Mouse (Mus musculus) left cerebral cortex, adult 2 months (tissue): ENCODE results near the gene C2cd5. TPM values are rescaled to one million over a fixed set of nuclear protein-coding genes. Genes with fewer than 3 reads are reported as not detected.

ENCODE experiments used
- DNase-seq, 2 experiments: peaks; one replicate each; pipeline ENCODE4 v3.0.0; 2021 to 2022; ENCODE audit warnings: low spot score in 2 of 2, mixed read lengths in 1 of 2; ENCODE audit errors: extremely low spot score in 1 of 2
- H3K27ac ChIP-seq: fragments of 200-600 bp; 2 replicates; pipeline ENCODE4 v1.8.1; 2022
- H3K4me3 ChIP-seq: fragments of 200-600 bp; 2 replicates; pipeline ENCODE4 v1.8.1; 2022
- CTCF ChIP-seq: fragments of 200-600 bp; IDR thresholded peaks from 2 replicates; pipeline ENCODE4 v1.8.1; 2022; ENCODE audit warnings: antibody characterized with exemption, mild to moderate bottlenecking, moderate library complexity
- intact Hi-C: fragments of 180-260 bp; cut with DNase I; formaldehyde crosslinking; loops from one replicate; pipeline ENCODE4 v1.15.1; 2025
- total RNA-seq, 2 experiments: library from RNA; stranded (reverse); gene quantifications; 2 replicates each; pipeline ENCODE4 v1.2.3; 2021

Gene C2cd5
- total RNA-seq, 2 experiments from 2014 or later = 103 to 104 TPM

DNA sequence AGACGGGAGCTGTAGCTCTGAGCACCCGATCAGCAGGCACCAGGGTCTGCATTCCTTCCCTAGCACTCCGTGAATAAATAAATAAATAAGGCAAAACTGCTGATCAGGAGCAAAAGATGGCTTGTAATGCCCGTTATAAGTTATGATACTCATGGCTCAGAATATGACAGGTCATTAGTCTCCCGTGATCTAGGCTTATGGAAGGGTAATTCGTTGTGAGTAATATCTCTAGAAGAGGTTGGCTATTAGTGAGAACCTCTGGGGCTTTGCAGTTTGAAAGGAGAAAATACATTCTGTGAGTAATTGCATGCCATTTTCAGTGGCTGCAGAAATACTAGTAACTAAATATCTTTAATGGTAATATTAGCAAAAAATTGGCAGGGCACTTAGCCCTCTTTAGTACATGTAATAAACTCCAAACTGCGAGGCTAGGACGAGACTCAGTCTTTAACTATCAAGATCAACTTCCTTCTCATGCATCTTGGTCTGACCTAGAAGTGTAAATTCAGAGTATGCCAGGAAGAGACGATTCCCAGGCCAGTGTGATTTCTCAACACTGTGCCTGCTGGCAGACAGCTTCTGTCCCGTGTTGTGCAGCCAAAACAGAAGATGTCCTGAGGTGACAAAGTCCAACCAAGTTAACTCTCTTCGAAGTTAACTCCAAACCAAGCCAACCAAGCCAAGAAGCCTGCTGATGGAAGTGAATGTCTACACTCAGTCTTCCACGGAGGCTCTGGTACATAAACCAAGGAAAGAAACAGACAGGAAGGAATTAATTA lies 101.5 kb downstream of the C2cd5 start:
- TF ChIP-seq CTCF = no peak
- no peak for DNase-seq
- intact Hi-C loops = no loop called here
- Histone ChIP-seq H3K4me3 (no peak overlapping the region), H3K27ac (no peak overlapping the region)

DNA sequence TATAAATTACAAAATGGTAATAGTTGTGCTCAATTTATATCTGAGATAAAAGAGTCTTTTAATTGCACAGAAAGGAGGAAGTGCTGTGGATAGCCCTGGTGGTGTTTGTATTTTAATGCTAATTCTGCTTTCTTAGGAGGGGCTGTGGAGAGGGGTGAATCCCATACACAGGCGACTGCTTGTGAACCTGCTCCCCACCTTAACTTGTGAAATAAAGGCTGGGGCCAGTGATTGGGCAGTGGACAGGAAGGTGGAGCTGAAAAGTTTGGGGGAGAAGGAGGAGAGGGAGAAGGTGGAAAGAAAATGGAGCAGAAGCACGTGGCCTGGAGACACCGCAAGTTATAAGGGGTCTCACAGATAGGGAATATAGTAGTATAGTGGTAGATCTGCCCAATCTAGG lies 103.1 kb downstream of the C2cd5 start:
- intact Hi-C loops = no loop called here
- TF ChIP-seq CTCF = no peak
- DNase-seq = no peak
- no peak overlapping the region for H3K27ac ChIP-seq
- no peak overlapping the region for H3K4me3 ChIP-seq

DNA sequence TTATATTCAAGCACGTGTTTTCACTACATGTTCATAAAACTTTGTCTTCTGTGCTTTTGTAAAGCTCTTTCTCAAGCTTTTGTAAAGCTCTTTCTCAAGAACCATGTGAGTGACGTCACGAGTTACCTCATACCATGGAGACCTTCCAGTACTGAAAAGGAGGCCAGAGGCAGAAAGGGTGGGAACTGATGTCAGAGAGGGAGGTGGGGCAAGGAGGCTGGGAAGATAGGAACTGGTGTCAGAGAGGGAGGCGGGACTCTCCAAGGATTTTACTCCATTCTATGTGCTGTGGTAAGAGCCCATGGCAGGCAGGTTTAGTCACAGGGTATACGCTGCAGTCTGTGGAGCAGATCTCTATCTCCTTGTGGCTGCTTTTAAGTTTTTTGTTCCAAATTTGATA lies 104.4 kb downstream of the C2cd5 start:
- Histone ChIP-seq H3K4me3 (no peak overlapping the region), H3K27ac (no peak overlapping the region)
- DNase-seq = no peak
- TF ChIP-seq CTCF = no peak
- intact Hi-C loops = no loop called here

DNA sequence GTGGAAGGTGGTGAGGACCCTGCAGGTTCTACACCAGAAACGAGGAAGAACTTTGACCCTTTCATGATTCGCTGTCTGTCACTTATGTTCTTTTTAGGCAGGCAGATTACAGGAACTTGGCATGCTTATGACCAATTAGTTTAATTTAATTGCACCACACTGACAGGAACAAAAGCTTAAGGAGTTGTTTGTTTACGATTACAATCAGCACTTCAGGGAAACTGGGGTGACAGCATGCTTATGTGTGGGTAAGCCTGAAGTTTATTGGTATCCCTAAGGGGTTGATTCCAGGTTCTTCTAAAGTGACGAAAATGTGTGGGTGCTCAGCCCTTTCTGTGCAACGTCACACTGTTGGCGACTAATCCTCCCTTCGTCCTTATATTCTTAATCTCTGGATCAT lies 105.1 kb downstream of the C2cd5 start:
- no peak for TF ChIP-seq CTCF

DNA sequence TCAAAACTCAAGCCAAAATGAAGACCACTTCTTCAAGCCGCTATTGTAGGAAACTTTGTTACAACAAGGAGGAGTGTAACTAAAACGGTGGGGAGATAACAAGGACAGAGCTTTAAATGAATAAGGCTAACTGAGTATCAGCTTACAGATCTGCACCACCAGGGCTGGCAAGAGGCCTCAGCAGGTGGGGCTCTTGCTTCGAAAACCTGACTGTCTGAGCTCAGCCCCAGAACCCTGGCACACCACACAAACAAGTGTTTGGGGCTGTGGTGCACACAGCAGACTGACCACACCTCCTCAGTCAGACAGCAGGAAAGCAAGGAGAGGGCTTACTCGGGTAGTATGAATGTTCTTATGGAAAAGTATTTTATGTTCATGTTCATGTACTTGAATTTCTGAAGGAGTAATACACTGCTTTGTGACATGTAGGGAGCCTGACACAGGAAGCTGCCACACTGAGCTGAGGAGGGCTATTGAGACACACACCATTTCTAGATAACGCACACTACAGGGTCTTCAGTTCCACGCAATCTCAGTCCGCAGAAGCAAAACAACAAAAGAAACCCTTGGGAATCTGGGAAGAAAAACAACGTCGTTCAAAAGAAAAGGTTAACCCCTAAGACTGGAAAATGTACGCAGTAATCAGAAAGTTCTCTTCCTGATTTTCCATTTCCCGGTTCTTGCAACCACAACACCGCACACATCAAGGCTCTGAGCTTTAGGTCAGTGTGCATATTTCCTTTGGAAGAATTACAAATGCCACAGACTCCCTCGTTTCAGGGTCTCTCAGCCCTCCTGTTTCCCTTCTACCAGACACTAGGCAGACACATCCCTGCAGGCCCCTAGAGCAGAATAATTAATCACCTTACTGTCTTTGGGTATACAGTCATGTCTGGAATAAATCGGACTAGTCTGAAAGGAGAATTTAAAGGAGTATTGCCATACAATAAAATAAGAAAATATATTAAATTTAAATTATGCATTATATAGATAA lies 105.9 kb downstream of the C2cd5 start:
- Histone ChIP-seq H3K27ac (no peak overlapping the region), H3K4me3 (no peak overlapping the region)
- DNase-seq = no peak
- TF ChIP-seq CTCF = no peak
- intact Hi-C loops = no loop called here

More for the DNA sequence above, 105.1 kb downstream of the C2cd5 start:
- intact Hi-C loops = no loop called here
- Histone ChIP-seq H3K27ac (no peak overlapping the region), H3K4me3 (no peak overlapping the region)
- no peak for DNase-seq

DNA sequence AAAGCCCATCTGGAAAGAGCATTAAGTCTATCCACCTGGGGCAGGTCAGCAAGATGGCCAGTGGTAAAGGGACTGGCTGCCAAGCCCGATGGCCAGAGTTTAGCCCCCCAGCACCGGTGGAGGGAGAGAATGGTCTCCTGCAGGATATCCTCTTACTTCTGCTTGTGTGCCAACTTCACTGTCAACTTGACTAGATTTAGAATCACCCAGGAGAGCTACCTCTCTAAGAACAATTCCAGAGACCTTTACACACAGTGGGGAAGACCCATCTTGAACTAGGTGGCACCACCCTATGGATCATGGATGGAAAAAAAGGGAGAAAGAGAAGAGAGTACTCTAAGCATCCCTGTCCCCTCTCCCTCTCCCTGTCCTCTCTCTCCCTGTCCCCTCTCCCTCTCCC lies 107.0 kb downstream of the C2cd5 start:
- no peak overlapping the region for H3K27ac ChIP-seq
- intact Hi-C loops = no loop called here
- no peak for TF ChIP-seq CTCF
- DNase-seq = no peak
- H3K4me3 ChIP-seq = no peak overlapping the region

DNA sequence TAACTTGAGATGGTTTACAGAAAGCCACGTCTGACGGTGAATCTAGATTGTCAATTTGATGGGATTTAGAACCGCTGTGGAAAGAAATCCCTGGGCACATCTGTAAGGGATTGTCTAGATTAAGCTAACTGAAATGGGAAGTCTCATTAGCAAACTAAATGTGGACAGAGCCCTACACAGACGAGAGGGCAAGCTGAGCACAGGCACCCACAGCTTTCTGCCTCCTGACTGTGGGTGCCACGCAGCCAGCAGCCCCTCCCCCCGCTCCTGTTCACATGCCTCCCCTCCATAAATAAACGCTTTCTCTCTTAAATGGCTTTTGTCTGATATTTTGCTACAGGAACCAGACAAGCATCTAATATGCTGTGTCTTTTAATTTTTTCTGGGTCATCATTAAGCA lies 107.8 kb downstream of the C2cd5 start:
- Histone ChIP-seq H3K4me3 (no peak overlapping the region), H3K27ac (no peak overlapping the region)
- no peak for DNase-seq
- no peak for TF ChIP-seq CTCF
- intact Hi-C loops = no loop called here

DNA sequence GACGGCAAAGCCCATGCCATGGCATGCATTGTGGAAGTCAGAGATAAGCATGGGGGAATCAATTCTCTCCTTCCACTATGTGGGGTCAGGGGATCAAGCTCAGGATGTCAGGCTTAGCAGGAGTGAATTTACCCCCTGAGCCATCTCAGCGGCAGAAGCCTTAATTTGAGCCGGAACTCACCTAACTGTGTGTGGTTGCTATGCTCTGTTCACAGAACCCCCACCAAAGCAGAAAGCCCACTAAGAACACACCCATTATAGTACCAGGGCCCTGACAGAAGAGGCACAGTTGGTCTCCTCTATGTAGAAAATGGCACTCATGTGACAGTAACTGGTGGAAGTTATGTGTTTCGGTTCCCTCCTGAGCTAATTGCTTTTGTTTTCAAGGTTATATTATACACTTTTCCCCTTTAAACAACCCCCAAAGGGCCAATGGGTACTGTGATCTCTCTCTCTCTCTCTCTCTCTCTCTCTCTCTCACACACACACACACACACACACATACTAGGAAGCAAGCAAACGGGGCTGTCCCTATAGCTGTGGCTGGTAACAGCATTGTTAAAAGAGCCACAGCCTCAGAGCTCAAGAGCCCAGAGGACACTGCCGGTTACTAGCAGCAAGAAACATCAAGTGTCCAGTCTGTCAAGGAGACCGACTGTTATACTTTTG lies 108.4 kb downstream of the C2cd5 start:
- DNase-seq = no peak
- intact Hi-C loops = no loop called here
- no peak overlapping the region for H3K4me3 ChIP-seq
- no peak for TF ChIP-seq CTCF
- no peak overlapping the region for H3K27ac ChIP-seq

DNA sequence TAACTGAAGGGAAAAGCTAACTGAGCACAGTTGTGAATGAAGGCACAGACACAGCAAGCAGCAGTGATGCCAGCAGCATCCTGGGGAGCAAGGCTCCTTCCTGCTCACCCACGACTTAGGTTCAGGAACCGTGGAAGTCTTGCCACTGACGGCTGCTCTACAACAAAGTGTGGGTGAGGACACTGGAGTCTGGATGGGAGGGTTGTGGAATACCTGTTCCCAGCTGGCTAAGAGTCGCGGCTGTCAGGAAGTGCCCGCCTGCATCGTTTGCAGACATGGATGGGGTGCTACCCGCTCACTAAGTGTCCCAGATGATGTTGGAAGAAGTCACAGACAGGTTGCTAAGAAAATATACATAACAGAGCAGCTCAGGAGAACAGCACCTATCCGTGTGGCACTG lies 109.4 kb downstream of the C2cd5 start:
- intact Hi-C loops = no loop called here
- no peak overlapping the region for H3K4me3 ChIP-seq
- TF ChIP-seq CTCF = no peak
- DNase-seq = no peak
- no peak overlapping the region for H3K27ac ChIP-seq

DNA sequence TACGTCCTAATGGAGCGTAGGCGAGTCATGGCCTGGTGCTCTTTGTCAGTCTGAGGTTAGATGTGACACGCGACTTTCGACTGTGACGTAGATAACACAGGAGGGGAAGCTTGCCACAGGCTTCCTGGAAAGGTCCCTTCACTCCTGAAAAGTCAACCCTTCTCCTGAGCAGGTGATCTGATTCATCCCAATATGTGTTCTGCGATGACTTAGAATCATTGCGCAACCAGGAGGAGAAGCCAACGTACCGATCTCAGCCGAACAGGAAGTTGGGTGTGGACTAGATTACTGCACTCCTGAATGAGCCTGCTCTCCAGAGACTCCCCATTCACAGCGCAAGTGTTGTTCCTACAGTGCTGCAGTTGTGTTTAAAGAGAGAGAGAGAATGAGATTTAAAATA lies 110.4 kb downstream of the C2cd5 start:
- intact Hi-C loops = no loop called here
- TF ChIP-seq CTCF = no peak
- DNase-seq = no peak
- no peak overlapping the region for H3K4me3 ChIP-seq
- H3K27ac ChIP-seq = no peak overlapping the region

DNA sequence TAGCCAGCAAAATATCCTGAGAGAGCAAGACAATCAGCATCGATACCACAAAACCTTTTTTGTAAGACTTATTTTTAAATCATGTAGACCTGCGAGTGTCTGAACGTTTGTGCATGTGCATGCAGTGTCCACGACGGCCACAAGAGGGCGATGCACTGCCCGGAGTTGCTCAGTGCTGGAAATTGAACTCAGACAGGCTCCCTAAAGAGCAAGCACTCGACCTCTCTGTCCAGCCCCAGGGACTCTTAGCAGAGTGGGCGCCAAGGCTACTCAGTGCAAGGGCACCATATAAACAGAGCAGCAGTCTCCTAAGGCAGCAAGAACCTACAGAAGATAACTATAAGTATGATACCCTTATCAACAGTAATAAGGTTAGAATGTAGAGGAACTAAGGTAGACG lies 111.2 kb downstream of the C2cd5 start:
- TF ChIP-seq CTCF = peak; percentile 92

DNA sequence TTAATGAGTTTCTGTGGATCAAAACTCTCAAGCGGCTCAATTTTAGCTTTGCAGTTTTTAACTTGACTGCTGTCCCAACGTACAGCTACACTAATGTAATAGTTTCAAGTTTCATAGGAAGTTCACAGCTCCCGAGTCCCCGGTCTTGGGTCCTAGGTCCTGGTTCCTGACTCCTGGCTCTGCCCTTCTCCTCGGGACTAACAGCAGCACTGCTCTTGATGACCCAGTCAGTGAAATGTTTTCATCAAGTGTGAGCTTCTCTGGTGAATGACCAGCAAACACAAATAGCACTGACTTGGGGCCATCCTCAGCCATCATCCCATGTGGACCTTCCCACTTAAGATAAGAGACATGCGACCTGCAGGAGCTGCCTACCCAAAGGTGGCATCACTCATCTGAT lies 111.7 kb downstream of the C2cd5 start:
- no peak for DNase-seq
- intact Hi-C loops = no loop called here
- Histone ChIP-seq H3K27ac (no peak overlapping the region), H3K4me3 (no peak overlapping the region)
- no peak for TF ChIP-seq CTCF

More for the DNA sequence above, 111.2 kb downstream of the C2cd5 start:
- intact Hi-C loops = no loop called here
- DNase-seq = peak; percentile 36 to 55
- Histone ChIP-seq H3K4me3 (no peak overlapping the region), H3K27ac (no peak overlapping the region)
